Mouse (Mus musculus): ENCODE results near the gene Zc3h10. TPM values are rescaled to one million over a fixed set of nuclear protein-coding genes. Genes with fewer than 3 reads are reported as not detected.

The Zc3h10 gene
- 18.0 and 21.1 TPM in 2 replicates for polyA plus RNA-seq (2012; rRNA removed)

DNA sequence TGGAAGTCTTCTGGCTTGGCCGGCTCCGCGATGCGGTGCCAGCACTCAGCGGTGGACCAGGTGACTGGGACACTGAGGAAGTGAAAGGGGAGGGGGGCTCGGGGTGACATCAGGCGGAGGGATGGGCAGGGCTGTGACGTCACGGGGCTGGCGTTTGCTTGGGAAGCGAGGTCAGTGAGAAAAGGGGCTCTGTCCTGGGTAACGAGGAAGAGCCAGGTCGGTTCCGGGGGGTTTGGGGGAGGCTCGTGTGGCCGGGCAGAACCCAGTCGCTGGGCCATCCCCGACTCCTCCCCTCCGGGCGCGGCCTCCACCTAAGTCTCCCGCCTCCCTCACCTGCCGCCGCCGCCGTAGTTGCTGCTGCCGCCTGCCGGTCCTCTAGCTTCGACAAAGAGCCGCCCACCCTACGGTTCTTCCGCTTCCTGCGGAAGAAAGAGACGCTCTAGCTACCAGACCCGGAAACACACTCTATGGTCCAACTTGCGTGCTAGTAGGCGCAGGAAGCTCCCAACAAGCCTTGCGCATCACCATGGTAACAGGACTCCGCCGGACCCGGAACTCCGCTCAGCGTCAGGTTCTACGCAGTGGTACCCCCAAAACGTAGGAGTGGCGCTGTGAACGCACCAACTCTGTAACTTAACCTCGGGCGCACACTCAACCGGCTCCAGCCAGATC lies at the start of gene Zc3h10:
Gene Zc3h10, minus strand, starts transcription at position 414 of the 672 bp plus-strand sequence.

DNA sequence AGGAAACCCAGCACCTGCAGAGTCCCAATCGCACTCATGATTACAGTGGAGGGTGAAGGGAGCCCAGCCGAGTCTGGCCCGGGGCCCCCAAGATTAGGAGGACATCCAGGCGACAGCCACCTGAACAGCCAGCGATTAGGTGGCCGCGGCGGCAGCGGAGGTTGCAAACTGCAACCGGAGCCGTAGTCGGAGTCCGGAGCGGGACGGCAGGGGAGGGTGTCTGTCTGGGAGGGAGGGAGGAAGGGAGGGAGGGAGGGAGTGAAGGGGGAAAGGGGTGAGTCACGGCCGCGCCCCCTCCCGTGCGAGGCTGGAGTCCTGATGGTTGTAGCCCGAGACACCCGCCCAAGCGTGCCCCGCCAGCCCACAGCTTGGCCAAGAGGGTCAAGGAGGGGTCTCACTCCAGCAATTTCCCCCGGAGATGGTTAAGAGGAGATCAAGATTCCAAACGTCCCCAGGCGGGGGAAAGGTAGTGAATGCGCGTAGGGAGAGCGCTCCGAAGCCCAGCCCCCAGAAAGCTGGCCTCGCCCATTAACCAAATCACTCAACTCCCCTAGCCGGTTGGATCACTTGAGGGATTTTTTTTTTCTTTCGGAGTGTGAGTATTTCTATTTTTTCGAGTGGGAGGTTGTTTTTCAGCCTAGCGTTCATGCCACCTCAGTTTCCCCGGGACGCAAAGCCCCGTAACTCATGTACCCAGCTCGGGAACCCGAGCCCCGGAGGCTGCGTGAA lies 42.1 kb upstream of the Zc3h10 start, which contains the start of gene Erbb3:
Gene Erbb3, minus strand, starts transcription at position 189 of the 729 bp plus-strand sequence.

DNA sequence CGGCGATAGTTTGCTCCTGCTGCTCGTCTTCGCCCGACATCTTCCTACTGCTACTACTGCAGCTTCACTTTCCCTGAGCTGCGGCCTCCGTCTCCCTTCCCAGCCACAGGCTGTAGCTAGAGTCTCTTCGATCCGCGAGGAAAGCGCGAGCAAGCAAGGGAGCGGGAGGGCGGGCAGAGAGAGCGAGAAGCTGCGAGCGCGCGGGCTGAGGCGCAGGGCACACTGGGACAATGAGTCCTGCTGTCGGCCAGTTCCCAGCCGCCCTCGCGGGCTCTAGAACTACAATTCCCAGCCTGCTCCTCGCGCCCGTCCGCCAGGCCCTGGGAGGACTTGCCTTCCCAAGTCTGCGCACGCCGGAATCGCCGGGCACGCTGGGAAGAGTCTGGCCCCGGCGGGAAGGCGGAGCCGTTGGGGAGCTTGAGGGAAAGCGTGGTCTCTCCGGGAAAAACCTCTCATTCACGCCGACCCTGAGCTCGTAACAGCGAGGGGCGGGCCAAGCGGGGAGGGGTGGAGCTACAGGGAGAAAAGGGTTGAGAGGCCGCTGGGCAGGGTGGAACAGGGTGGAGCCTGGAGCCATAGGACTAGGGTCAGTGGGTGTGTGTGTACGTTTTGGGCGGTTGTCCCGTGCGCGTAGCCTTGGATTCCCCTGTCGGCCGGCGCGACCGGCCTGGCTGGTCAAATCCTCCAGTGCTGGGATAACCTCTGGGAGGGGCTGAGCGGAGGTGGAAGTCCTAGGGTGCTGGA lies 18.4 kb upstream of the Zc3h10 start, which contains the start of gene Pa2g4:
Gene Pa2g4, minus strand, starts transcription at position 200 of the 744 bp plus-strand sequence.

DNA sequence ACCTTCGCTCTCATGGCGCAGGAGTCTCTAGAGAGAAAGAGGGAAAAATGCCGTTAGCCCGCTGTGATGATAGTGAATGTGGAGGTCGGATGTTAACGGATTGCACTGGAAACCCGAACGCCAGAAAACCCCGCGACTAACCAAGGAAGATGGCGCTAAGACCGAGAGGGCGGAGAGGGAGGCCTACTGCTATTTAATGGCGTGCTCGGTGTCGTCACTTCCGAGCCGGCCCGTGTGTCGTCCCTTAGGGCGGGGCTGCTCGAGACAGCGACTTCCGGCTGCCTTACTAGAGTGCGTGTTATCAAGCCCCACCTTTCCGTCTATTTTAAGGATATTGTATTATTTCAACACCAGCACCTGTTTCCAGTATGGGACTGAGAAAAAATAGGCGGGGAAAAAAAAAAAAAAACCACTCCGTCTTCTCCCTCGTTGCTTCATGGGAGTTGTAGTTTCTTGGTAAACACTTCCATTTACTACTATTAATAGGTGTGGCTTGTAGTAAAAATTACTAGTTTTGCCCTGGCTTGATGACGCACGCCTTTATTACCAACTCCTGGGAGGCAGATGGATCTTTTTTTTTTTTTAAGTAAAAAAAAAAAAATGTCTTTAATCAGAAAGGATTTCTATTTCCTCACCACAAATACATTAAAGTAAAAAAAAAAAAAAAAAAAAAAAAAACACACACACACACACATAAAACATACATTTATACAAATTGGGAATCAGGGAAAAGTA lies 1.5 kb upstream of the Zc3h10 start, which contains the start of gene Rpl41:
Gene Rpl41, minus strand, starts transcription at position 359 of the 735 bp plus-strand sequence.

DNA sequence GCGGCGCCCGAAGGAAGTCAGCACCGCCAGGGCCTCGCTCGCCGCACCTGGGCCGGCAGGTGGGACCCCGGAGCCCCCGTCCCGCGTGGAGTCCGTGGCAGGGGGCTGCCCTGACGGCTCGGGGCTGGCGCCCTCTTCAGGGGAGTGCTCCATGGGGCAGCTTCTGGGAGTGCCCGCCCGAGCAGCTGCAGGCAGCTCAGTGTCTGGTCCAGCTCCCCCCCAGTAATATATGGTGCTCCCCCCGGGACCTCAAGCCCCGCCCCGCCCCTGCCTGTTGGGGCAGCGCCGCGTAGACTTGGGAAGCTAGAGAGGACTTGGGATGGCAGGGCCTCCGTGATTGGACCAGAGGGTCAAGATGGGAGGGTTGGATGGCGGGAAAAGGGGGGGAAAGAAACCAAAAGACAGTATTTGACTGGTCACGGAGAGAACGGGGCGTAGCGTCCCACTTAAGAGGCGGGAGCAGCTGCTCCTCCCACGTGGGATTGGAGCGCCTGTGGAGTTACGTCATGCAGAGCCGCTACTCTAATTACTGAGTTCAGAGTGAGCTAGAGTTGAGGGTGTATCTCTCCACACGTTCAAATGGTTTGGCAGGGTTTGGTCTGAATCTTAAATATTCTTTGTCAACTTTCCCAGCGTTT lies 21.8 kb downstream of the Zc3h10 start, which contains the start of gene Esyt1:
Gene Esyt1, minus strand, starts transcription at position 201 of the 638 bp plus-strand sequence.

DNA sequence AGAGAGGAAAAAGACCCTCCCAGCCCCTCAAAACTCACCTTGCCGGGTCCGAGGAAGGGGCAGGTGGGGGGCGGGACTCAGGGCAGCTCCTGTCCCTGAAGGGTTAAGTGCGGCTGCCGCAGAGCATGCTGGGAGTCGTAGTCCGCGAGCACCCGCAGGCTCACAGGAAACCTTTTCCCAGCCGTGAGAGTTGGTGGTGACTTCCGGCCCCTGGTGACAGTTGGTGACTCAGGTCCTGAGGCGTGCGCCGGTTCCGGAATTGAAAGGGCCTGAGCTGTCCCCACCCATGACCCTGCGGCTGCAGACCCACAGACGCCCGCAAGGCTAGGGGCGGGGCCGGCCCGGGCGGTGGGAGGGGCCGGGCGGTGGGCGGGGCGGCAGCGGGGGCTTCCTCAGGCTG lies 49.0 kb downstream of the Zc3h10 start, which contains the start of gene Myl6b:
Gene Myl6b, minus strand, starts transcription at position 96 of the 400 bp plus-strand sequence.

DNA sequence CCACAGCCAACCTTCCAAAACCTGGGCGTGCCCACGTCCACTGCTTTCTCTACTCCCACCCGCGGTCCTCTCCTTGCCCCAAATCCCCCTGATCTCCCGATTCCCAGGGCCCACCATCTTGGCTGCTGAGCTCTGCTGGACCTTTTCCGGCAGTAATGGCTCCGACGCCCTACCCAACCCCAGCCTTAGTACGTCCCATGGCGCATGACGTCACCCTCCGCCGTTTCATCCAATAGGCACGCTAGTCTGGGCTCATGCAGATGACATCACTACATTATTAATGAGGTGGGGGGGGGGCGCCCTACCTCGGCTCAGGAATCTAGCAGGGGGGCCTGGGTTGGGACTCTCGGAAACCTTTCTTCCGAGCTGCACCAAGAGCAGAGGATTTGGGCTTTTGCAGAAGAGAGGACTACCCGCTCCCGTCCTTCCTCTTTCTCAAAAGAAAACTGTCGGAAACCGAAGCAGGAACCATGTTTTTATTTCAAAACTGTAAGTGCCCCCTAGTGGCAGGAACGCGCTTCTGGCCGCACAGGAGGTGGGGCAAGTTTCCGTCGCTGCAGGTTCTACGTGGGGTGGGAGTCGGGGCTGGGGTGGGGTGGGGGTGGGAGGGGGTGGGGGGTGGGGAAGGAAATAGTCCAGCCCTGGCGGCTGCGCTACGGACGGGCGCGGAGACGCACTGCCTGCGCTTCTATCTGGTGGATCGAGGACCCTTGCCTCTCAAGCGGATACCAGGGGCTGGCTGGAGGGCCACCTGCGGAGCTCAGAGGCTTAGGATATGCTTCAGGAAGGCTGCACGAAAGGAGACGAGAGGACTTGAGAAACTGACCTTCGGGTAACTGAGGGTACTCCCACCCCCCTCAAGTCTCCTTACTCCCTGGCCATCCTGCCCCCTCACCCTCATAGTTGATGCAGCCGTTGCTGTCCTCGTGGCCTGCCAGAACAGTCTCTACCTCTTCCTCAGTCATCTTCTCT lies 53.6 kb downstream of the Zc3h10 start, which contains the start of gene Myl6:
Gene Myl6, minus strand, starts transcription at position 451 of the 972 bp plus-strand sequence.

Other genes with a start within 250 kb of the Zc3h10 start
- 0.29 and 0.61 TPM in 2 replicates for gene Il23a, start 249.0 kb downstream of the Zc3h10 start, polyA plus RNA-seq (2012; rRNA removed)
- gene Pan2, start 244.4 kb downstream of the Zc3h10 start, polyA plus RNA-seq (2012; rRNA removed), result 24.5 and 31.2 TPM in 2 replicates
- gene Cnpy2, start 225.3 kb downstream of the Zc3h10 start, polyA plus RNA-seq (2012; rRNA removed), result 72.8 and 101 TPM in 2 replicates
- gene Cs, start 210.0 kb downstream of the Zc3h10 start, polyA plus RNA-seq (2012; rRNA removed), result 177 and 181 TPM in 2 replicates
- gene Coq10a, start 178.8 kb downstream of the Zc3h10 start, polyA plus RNA-seq (2012; rRNA removed), result 138 and 189 TPM in 2 replicates
- gene Ankrd52, start 170.7 kb downstream of the Zc3h10 start, polyA plus RNA-seq (2012; rRNA removed), result 54.4 and 59.6 TPM in 2 replicates
- 0.21 and 0.40 TPM in 2 replicates for gene Slc39a5, start 146.5 kb downstream of the Zc3h10 start, polyA plus RNA-seq (2012; rRNA removed)
- gene Nabp2, start 136.3 kb downstream of the Zc3h10 start, polyA plus RNA-seq (2012; rRNA removed), result 19.7 and 26.6 TPM in 2 replicates
- 50.0 and 57.7 TPM in 2 replicates for gene Rnf41, start 136.1 kb downstream of the Zc3h10 start, polyA plus RNA-seq (2012; rRNA removed)
- 130 and 148 TPM in 2 replicates for gene Smarcc2, start 88.5 kb downstream of the Zc3h10 start, polyA plus RNA-seq (2012; rRNA removed)
- gene Myl6, start 53.6 kb downstream of the Zc3h10 start, polyA plus RNA-seq (2012; rRNA removed), result 1,000 and 1,018 TPM in 2 replicates
- gene Myl6b, start 49.1 kb downstream of the Zc3h10 start, polyA plus RNA-seq (2012; rRNA removed), result 4.9 and 5.2 TPM in 2 replicates
- 72.6 and 73.1 TPM in 2 replicates for gene Esyt1, start 21.9 kb downstream of the Zc3h10 start, polyA plus RNA-seq (2012; rRNA removed)
- 2,417 and 2,489 TPM in 2 replicates for gene Rpl41, start 1.5 kb upstream of the Zc3h10 start, polyA plus RNA-seq (2012; rRNA removed)
- gene Pa2g4, start 18.2 kb upstream of the Zc3h10 start, polyA plus RNA-seq (2012; rRNA removed), result 14.1 and 17.1 TPM in 2 replicates
- gene Erbb3, start 41.9 kb upstream of the Zc3h10 start, polyA plus RNA-seq (2012; rRNA removed), result 6.8 and 6.9 TPM in 2 replicates
- 1,277 and 1,434 TPM in 2 replicates for gene Rps26, start 79.0 kb upstream of the Zc3h10 start, polyA plus RNA-seq (2012; rRNA removed)
- 2.2 and 3.8 TPM in 2 replicates for gene Ikzf4, start 98.2 kb upstream of the Zc3h10 start, polyA plus RNA-seq (2012; rRNA removed)
- gene Suox, start 126.3 kb upstream of the Zc3h10 start, polyA plus RNA-seq (2012; rRNA removed), result 6.7 and 11.9 TPM in 2 replicates
- 68.7 and 73.1 TPM in 2 replicates for gene Rab5b, start 148.5 kb upstream of the Zc3h10 start, polyA plus RNA-seq (2012; rRNA removed)
- gene Pmel, start 156.4 kb upstream of the Zc3h10 start, polyA plus RNA-seq (2012; rRNA removed), result 1.5 and 1.9 TPM in 2 replicates
- gene Cdk2, start 157.3 kb upstream of the Zc3h10 start, polyA plus RNA-seq (2012; rRNA removed), result 17.5 and 21.4 TPM in 2 replicates
- 14.3 and 18.2 TPM in 2 replicates for gene Dgka, start 197.1 kb upstream of the Zc3h10 start, polyA plus RNA-seq (2012; rRNA removed)
- gene Pym1, start 200.1 kb upstream of the Zc3h10 start, polyA plus RNA-seq (2012; rRNA removed), result 20.8 and 23.0 TPM in 2 replicates
- gene Mmp19, start 243.1 kb upstream of the Zc3h10 start, polyA plus RNA-seq (2012; rRNA removed), result 10.0 and 11.3 TPM in 2 replicates

Measured in ovary, adult 2 months (tissue).